In genomic region chr6:144343338-144343737, GRCm38 (mm10) we compare ENCODE assay signal across 8 mouse cellular contexts.
DNase-seq lines count a peak whose midpoint lies in the region; ATAC-seq lines count a peak whose summit lies in the region.

No protein-coding gene starts in this region.

- peaks cover 6% of the 10 kb centered on the region for H3K9me3 ChIP-seq in heart, embryonic 13.5 days
- H3K9me3 ChIP-seq in heart, embryonic 10.5 days, result no peaks in the 10 kb centered on the region; the same call in 1 of the 2 replicates

- peak overlapping the region; percentile 33; the same call in 1 of the 2 replicates for H3K4me2 ChIP-seq in heart, embryonic 13.5 days

- no peak overlapping the region for H3K9ac ChIP-seq in heart, embryonic 13.5 days

- DNase-seq in heart, embryonic 10.5 days (ENCODE audit: low spot score), result no peak
- DNase-seq in ovary, postnatal 36 days (ENCODE audit: low spot score), result peak; percentile 8
- no peak for DNase-seq in ovary, postnatal 14 days (ENCODE audit: low spot score)
- DNase-seq in heart, postnatal 14 days, result peak; percentile 24 to 30
- DNase-seq in neural tube, embryonic 10.5 days (ENCODE audit: extremely low spot score, low spot score), result no peak
- DNase-seq in urinary bladder, postnatal 4 days (ENCODE audit: low spot score in 2 of 2), result no peak

- ATAC-seq in heart, embryonic 13.5 days (ENCODE audit: extremely low read depth, insufficient number of reproducible peaks, low FRiP score, low TSS enrichment), result no peak
- no peak for ATAC-seq in erythroblast, adult 5-6 weeks (replicated peaks; ENCODE audit: low FRiP score, poor library complexity, severe bottlenecking)

- H3K27me3 ChIP-seq in heart, embryonic 13.5 days (replicated peaks), result no peaks in the 10 kb centered on the region
- H3K27me3 ChIP-seq in heart, embryonic 10.5 days (ENCODE audit: insufficient read depth, poor library complexity, severe bottlenecking), result no peaks in the 10 kb centered on the region; the same call in 1 of the 2 replicates

- H3K4me1 ChIP-seq in heart, embryonic 13.5 days, result 0 out of 2 replicates have a peak, but pooled peaks cover 4% of the 10 kb centered on the region
- H3K4me1 ChIP-seq in heart, embryonic 10.5 days, result peaks cover 3% of the 10 kb centered on the region; the same call in 1 of the 2 replicates

- H3K27ac ChIP-seq in heart, embryonic 13.5 days (replicated peaks), result no peak overlapping the region
- no peak overlapping the region for H3K27ac ChIP-seq in heart, embryonic 10.5 days

- 43% methylated on average over 11 of the region's 11 CpGs for WGBS in heart, embryonic 13.5 days
- 52% methylated on average over 11 of the region's 11 CpGs for WGBS in heart, embryonic 10.5 days

- intact Hi-C loops in heart, postnatal 14 days (cut with DNase I), result no loop called here

- H3K4me3 ChIP-seq in heart, embryonic 13.5 days, result no peak overlapping the region
- H3K4me3 ChIP-seq in heart, embryonic 10.5 days, result no peak overlapping the region

- H3K36me3 ChIP-seq in heart, embryonic 13.5 days, result no peaks in the 10 kb centered on the region
- H3K36me3 ChIP-seq in heart, embryonic 10.5 days, result no peaks in the 10 kb centered on the region

Comparison
In these comparisons a context has a peak if more than half of its experiments do, and no peak if none do; other contexts are left out.
1. DNase-seq: peak in ovary, postnatal 36 days (single experiment) and heart, postnatal 14 days (2 of 2); none in heart, embryonic 10.5 days (single experiment), ovary, postnatal 14 days (single experiment), neural tube, embryonic 10.5 days (single experiment) and urinary bladder, postnatal 4 days (0 of 2).